Mouse (Mus musculus) spleen, adult 10 weeks (tissue): ENCODE results near the gene 9330161L09Rik. TPM values are rescaled to one million over a fixed set of nuclear protein-coding genes. Genes with fewer than 3 reads are reported as not detected.

ENCODE experiments used
- polyA plus RNA-seq: library from polyadenylated mRNA; stranded (reverse); fragments of 350-450 nt; fragmentation: Illumina TruSeq; extraction: RNeasy Lipid Tissue Mini Kit (QIAGEN cat#74804); gene quantifications from one replicate; pipeline ENCODE4 v1.2.3, GENCODE M21; 2015; ENCODE audit warnings: low replicate concordance; ENCODE audit not compliant: insufficient read depth

9330161L09Rik gene
- 0.41 TPM for polyA plus RNA-seq

DNA sequence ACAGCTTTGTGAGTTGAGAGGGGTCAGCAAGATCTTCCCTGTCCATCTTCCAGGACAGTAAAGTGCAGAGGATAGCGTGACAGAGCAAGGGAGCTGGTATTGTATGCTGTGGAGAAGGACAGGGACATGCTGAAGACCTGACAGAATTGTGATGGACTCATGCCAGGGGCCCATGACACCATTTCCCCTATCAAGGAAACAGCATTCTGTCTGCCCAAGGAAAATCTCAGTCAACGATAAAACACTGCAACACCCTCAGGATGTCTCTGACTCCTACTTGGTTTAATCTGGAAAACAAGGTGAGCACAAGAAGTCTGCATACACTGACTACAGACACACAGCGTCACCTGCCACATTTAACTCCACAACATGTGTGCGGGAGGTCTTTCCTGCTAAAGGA, at the start of gene 9330161L09Rik:
9330161L09Rik (minus strand) TSS at position 101 of the 400 bp plus-strand sequence.

DNA sequence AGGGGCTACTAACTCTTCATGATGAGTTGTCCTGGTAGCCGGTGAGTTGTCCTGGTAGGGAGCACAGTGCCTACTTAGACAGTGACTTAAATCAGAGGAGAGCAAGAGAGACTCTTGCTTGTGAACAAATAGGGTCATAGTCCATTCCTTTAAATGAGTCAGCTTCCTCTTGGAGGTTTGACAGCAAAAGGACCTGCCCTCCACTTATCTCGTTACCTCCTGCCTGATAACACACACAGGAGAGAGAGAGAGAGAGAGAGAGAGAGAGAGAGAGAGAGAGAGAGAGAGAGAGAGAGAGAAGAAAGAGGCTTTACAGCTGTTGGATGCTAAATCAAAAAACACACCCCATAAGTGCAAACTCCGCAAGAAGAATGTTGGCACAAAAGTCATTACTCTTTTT, 49.5 kb upstream of the 9330161L09Rik start, which contains the start of gene Ifi27l2b:
Ifi27l2b (minus strand) TSS at position 84 of the 400 bp plus-strand sequence.

DNA sequence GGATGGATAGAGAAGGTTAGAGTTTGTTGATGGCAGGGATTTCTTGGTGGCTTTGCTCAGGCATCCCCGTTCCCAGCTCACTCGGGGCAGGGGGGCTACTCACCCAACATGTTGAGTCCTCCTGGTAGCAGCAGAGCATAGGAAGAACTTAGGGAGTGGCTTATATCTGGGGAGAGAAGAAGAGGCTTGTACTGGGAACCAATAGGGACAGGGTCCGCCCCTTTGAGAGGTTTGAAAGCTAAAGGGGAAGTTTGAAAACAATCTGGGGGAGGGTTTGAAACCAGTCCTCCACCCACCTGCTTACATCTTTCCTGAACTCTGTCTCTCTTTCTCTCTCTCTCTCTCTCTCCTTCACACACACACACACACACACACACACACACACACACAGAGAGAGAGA, 35.9 kb upstream of the 9330161L09Rik start, which contains the start of gene Ifi27l2a:
Ifi27l2a (minus strand) TSS at position 157 of the 400 bp plus-strand sequence.

DNA sequence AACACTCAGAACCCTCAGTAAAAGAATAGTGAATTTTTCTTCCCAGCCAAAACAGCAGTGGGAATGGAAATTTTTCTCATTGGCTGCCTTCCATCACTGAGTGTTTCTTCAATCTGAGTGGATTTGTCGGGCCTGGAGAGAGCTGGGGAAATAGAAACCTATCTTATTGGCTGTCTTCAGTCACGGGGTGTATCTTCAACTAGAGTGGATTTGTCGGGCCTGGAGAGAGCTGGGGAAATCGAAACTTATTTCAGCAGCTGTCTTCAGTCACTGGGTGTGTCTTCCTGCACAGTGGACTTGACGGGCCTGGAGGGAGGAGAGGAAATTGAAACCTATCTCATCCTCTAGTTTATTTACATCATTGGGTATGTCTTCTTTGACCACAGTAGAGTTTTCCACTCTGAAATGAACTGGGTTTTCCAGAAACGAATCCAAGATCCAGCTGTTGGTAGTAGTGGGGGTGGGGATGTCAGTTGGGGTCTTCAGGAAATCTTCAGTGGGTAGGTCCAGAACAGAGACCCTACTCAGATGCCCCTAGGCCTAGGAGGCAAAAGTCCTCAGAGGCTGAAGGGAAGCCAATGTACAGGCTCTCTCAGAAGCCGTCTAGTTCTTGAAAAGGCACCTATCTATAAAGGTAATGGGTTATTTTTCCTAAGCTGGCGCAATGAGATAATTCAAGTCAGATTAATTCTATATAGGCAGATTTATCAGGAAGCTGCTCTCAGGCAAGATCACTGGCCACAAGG, 26.5 kb upstream of the 9330161L09Rik start, which contains the start of gene Ifi27:
Ifi27 (plus strand) TSS at position 226 of the 746 bp plus-strand sequence.

DNA sequence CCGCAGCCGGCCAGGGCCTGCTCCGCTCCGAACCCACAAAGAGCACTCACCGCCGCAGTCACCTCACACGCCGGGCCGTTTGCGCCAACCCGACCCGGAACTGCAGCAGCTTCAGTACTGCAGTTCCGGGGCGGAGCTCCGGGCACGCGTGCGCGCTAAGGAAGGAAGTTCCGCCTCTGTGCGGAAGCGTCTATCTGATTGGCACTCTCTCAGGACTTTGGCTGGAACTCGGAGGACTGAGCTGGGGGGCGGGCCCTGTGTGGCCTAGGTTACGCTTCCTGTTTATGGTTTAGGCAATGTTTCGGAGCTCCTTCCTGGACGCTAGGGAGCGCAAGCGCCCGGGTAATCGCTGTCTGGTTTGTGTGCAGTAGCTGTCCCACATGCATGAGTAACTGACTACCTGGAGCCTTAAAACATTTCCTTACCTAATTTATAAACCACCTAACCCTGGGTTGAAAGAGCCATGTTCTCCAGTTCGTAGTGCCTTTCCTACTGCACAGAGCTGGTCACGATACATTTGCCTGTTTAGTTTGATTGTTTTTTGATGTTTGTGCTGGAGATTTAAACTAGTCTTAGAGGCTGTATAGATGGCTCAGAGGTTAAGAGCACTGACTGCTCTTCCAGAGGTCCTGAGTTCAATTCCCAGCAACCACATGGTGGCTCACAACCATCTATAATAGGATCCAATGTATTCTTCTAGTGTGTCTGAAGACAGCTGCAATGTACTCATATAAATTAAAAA, 18.3 kb upstream of the 9330161L09Rik start, which contains the start of gene Ddx24:
Ddx24 (minus strand) TSS at position 102 of the 742 bp plus-strand sequence.

DNA sequence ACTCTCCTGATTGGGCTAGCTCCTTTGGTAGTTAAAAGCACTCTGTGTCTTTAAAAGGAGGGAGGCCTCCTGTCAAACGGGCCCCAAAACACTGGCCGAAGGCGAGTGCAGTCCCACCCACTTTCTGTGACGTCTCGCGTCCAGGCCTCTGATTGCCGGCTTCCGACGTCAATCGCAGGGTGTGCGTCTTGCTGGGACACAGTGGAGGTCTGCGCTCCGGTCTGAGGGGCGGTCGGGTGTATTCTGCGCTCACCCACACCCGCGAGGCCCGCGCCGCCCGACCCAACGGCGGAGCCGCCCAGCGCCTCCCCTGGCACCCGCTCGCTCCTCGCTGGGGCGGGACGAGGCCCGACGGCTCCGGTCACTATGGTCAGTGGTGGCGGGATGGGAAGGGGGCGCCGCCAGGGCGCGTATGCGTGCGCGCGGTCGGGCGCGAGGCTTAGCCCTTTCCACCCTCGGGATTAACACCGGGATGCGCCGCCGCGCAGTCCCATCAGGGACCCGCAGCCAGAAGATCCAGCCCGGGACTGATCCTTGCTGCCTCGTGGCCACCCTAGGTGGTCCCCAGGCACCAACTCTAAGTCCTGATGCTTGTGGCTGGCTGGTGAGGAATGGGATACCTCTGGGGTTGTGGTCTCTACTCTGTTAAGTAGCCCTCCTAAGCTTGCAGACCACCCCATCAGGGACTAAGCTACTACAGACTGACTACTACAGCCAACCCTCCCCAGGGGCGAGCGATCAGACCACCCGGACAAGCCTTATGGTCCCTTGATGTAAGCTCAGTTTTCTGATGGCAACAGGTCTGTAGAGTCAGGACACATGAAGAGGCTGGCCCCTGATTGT, 18.9 kb downstream of the 9330161L09Rik start, which contains the start of gene Otub2:
Otub2 (plus strand) TSS at position 178 of the 843 bp plus-strand sequence.

Other genes starting within 250 kb of the 9330161L09Rik start
- not detected for gene Prima1, start 165.7 kb downstream of the 9330161L09Rik start, polyA plus RNA-seq
- not detected for gene Fam181a, start 96.8 kb downstream of the 9330161L09Rik start, polyA plus RNA-seq
- gene Asb2, start 51.8 kb downstream of the 9330161L09Rik start, polyA plus RNA-seq, result 18.4 TPM
- 7.5 TPM for gene Otub2, start 19.1 kb downstream of the 9330161L09Rik start, polyA plus RNA-seq
- 73.9 TPM for gene Ddx24, start 18.0 kb upstream of the 9330161L09Rik start, polyA plus RNA-seq
- gene Ifi27, start 26.4 kb upstream of the 9330161L09Rik start, polyA plus RNA-seq, result 191 TPM
- 204 TPM for gene Ifi27l2a, start 35.9 kb upstream of the 9330161L09Rik start, polyA plus RNA-seq
- not detected for gene Ifi27l2b, start 49.4 kb upstream of the 9330161L09Rik start, polyA plus RNA-seq
- 1.2 TPM for gene Ppp4r4, start 124.5 kb upstream of the 9330161L09Rik start, polyA plus RNA-seq
- 2.3 TPM for gene Serpina10, start 223.6 kb upstream of the 9330161L09Rik start, polyA plus RNA-seq
- gene Serpina6, start 249.4 kb upstream of the 9330161L09Rik start, polyA plus RNA-seq, result not detected